Mouse (Mus musculus): ENCODE results near the gene Adam15. TPM values are rescaled to one million over a fixed set of nuclear protein-coding genes. Genes with fewer than 3 reads are reported as not detected.

Gene Adam15
- polyA plus RNA-seq, 1 experiment from 2014 or later = 61.1 TPM

DNA sequence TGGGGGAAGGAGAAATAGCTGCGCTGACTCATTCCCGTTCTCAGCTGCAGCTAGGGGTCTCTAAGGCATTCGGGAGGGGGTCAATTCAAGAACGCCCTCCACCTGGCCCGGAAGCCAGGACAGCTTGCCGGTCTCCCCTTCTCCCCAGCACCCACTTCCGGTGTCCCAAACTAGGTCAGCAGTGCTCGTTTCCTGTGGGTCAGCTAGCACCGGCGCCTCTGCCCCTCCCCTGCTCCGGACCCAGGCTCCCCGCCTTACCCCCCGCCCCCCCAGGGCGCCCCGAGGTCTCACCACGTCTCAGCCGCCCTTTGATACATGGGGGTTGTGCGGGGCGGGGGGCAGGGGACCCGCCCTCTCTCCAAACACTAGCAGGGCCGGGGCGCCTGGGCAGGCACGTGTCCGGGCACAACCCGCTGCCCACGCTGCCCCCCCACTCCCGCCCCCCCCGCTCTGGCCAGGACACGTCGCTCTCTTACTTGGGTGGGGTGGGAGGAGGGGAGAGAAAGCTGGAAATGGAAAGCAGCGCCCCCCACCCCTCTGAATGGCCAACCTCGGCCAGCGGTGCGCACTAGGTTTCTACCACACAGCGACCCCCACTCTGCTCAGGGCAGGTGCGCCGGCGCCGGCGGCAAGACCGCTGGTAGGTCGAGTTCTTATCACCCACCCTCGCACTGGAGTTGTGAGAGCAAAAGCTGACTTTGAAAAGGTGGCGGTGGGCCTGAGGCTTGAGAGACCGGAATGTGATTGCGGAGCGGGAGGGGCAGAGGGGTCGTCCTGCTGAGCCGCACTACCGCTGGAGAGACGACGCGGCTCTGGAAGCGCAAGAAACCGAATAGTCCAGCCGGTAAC lies 42.1 kb upstream of the Adam15 start:
- Histone ChIP-seq H3K36me3 (ENCODE audit: control insufficient read depth, insufficient read depth, low read length) (no peaks in the 10 kb centered on the region), H3K9me3 (replicated peaks; ENCODE audit: control insufficient read depth, low read length) (no peaks in the 10 kb centered on the region), H3K27ac (ENCODE audit: low read length) (peak overlapping the region; percentile 95), H3K9ac (ENCODE audit: low read length) (peak overlapping the region; percentile 90), H3K4me2 (ENCODE audit: low read depth, low read length) (peak overlapping the region; percentile 100), H3K4me3 (replicated peaks; ENCODE audit: low read length) (peak overlapping the region; percentile 81), H3K27me3 (ENCODE audit: control insufficient read depth, insufficient read depth, low read length) (no peaks in the 10 kb centered on the region), H3K4me1 (ENCODE audit: control insufficient read depth, insufficient read depth, low read length) (peaks cover 48% of the 10 kb centered on the region)
- no peak for ATAC-seq (ENCODE audit: insufficient read depth, low FRiP score)
- WGBS = 0% methylated on average over 53 of the region's 56 CpGs

DNA sequence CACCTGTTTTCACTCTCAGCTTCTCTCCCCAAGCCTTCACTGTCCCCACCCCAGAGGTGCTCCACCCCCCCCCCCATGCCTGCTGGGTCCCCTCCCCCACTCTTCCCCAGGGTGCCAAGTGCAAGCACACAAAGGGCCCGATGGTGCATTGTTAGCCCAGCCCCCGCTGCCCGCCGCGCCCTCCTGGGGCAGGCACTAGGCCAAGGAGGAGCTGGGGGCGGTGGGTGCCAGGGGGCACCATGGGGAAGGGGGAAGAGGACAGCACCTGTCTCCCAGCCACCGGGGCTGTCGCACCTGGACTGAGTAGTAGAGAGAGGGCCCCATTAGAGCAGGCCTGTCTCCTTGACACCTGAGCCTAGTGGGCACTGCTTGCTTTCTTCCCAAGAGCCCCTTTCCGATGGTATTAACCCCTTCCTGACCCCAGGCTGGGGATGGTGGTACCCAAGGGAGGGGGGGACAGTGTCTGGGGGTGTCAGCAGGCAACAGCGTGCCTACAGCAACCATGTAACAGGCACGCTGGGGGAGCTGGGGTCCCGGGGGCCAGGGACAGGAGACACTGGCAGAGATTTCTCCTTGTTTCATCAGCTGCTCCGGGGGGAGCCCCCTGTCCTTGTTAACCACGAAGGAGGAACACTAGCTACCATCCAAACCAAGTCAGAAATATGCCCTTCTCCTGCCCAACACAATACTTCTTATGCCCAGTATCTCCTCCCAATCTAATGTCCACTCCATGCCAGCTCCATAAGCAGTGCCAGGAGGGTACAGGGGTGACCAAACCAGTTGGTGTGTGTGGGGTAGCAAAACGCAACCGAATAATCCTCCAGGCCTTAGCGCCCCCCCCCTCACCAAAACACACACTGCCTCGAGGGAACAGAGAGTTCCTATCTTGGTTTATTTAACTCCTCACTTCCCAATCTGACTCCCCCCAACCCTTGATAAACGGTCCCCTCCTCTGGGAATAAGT lies 41.2 kb upstream of the Adam15 start:
- Histone ChIP-seq H3K27ac (ENCODE audit: low read length) (peak overlapping the region; percentile 95), H3K4me1 (ENCODE audit: control insufficient read depth, insufficient read depth, low read length) (peaks cover 51% of the 10 kb centered on the region), H3K9me3 (replicated peaks; ENCODE audit: control insufficient read depth, low read length) (no peaks in the 10 kb centered on the region), H3K27me3 (ENCODE audit: control insufficient read depth, insufficient read depth, low read length) (no peaks in the 10 kb centered on the region), H3K4me2 (ENCODE audit: low read depth, low read length) (peak overlapping the region; percentile 100), H3K36me3 (ENCODE audit: control insufficient read depth, insufficient read depth, low read length) (no peaks in the 10 kb centered on the region), H3K4me3 (replicated peaks; ENCODE audit: low read length) (peak overlapping the region; percentile 81), H3K9ac (ENCODE audit: low read length) (peak overlapping the region; percentile 90)
- ATAC-seq (ENCODE audit: insufficient read depth, low FRiP score) = no peak
- WGBS = 11% methylated on average over 19 of the region's 19 CpGs

DNA sequence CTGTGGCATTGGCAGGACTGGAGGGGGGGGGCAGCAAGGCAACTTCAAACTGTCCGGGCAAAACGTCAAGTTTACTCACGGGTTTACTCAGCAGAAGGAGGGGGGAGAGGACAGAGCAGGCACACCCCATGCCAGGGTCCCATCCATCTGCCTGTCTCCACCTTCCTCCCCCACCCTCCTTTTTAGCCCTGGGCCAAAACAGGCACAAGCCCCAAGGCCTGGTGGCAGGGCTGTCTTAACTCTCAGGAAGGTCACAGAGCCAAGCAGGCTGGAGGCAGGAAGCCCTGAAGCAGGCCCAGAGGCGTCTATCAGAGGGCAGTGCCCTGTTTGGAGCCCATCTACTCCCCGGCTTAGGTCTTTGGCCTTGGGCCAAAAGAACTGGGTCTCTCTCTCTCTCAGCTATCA lies 40.3 kb upstream of the Adam15 start:
- 30% methylated on average over 5 of the region's 5 CpGs for WGBS
- Histone ChIP-seq H3K27me3 (ENCODE audit: control insufficient read depth, insufficient read depth, low read length) (no peaks in the 10 kb centered on the region), H3K27ac (ENCODE audit: low read length) (peak overlapping the region; percentile 95), H3K4me3 (replicated peaks; ENCODE audit: low read length) (peak overlapping the region; percentile 81), H3K36me3 (ENCODE audit: control insufficient read depth, insufficient read depth, low read length) (no peaks in the 10 kb centered on the region), H3K4me1 (ENCODE audit: control insufficient read depth, insufficient read depth, low read length) (peaks cover 48% of the 10 kb centered on the region), H3K9me3 (replicated peaks; ENCODE audit: control insufficient read depth, low read length) (no peaks in the 10 kb centered on the region), H3K4me2 (ENCODE audit: low read depth, low read length) (peak overlapping the region; percentile 100), H3K9ac (ENCODE audit: low read length) (peak overlapping the region; percentile 90)
- ATAC-seq (ENCODE audit: insufficient read depth, low FRiP score) = no peak

DNA sequence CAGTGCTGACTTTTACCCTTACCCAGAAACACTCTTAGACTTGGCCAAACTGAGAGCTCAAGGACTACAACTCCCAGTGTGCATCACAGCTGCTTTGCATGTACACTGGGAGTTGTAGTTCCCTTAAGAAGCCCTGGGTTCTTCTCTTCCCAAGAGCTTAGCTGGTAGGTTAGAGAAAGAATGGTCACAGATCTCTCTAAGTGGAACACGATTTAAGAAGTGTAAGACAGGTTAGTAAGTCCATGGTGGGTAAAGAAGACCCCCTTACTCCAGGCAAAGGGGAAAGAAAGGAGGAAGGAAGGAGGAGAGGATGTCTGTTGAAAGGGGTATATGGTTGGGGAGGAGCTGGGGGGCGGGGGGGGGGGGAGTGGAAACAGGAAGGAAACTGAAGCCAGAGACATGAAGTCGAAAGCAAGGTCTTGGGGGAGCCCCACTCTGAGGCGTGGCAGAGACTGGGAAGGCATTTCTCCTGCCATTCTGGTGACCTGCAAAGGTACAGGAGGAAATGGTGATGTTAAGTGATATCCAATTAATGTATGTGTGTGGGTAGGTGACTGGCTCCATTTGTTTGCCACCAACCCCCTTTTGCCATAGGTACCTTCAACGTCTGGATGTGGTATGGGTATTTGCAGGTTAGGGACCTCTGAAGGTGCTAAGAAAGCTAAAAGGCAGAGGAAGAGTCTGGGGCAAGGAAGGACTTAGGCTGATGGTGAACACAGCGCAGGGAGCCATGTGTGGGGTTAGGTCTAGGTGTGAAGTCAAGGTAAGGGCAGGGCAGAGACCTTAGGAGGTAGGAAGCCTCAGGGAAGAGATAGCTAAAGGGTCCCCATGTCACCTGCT lies 39.3 kb upstream of the Adam15 start:
- H3K9ac ChIP-seq (ENCODE audit: low read length) = no peak overlapping the region
- WGBS = 51% methylated on average over 6 of the region's 6 CpGs
- H3K27ac ChIP-seq (ENCODE audit: low read length) = peak overlapping the region; percentile 95
- no peaks in the 10 kb centered on the region for H3K9me3 ChIP-seq (replicated peaks; ENCODE audit: control insufficient read depth, low read length)
- no peaks in the 10 kb centered on the region for H3K36me3 ChIP-seq (ENCODE audit: control insufficient read depth, insufficient read depth, low read length)
- peaks cover 52% of the 10 kb centered on the region for H3K4me1 ChIP-seq (ENCODE audit: control insufficient read depth, insufficient read depth, low read length)
- no peak overlapping the region for H3K4me3 ChIP-seq (replicated peaks; ENCODE audit: low read length)
- no peaks in the 10 kb centered on the region for H3K27me3 ChIP-seq (ENCODE audit: control insufficient read depth, insufficient read depth, low read length)
- 0 out of 2 replicates have a peak overlapping the region, but pooled peaks have one; percentile 11 for H3K4me2 ChIP-seq (ENCODE audit: low read depth, low read length)
- ATAC-seq (ENCODE audit: insufficient read depth, low FRiP score) = no peak

DNA sequence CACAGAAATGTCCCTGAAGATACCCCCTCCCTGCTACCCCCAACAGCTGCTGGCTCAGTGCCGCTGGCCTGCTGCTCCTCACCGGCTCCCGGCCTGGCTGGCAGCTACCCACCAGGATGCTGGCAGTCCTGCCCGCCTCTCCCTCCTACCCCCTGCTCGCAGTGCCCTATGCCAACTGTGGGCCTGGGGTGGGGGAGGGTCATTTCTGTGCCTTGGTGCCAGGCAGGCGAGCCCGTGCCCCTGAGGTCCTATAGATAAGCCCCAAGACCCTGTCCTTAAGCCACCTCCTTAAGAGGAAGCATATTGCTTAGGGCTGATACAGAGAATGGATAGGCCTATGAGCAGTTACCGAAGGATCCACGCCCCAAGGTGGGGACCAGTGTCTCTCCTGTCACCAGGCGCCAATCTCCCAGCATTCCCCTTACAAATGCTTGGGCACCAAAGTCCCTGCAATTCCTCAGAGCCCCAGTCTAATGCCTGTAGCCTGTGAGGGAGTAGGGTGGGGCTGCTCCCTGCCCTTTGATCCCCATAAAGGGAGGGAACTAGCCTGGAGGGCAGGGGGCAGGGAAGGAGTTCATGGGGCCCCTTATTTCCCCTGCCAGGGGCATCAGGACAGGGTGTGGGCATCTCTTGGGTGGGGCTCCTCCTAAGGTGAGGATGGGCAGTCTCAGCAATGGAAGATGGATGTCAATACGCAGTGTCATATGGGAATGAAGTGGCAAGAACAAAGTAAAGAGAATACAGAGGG lies 38.5 kb upstream of the Adam15 start:
- Histone ChIP-seq H3K27me3 (ENCODE audit: control insufficient read depth, insufficient read depth, low read length) (no peaks in the 10 kb centered on the region), H3K27ac (ENCODE audit: low read length) (peak overlapping the region; percentile 95), H3K4me3 (replicated peaks; ENCODE audit: low read length) (peak overlapping the region; percentile 24), H3K4me1 (ENCODE audit: control insufficient read depth, insufficient read depth, low read length) (peaks cover 58% of the 10 kb centered on the region), H3K4me2 (ENCODE audit: low read depth, low read length) (peak overlapping the region; percentile 47), H3K9me3 (replicated peaks; ENCODE audit: control insufficient read depth, low read length) (no peaks in the 10 kb centered on the region), H3K36me3 (ENCODE audit: control insufficient read depth, insufficient read depth, low read length) (no peaks in the 10 kb centered on the region), H3K9ac (ENCODE audit: low read length) (peak overlapping the region; percentile 51)
- ATAC-seq (ENCODE audit: insufficient read depth, low FRiP score) = no peak
- 62% methylated on average over 10 of the region's 11 CpGs for WGBS

DNA sequence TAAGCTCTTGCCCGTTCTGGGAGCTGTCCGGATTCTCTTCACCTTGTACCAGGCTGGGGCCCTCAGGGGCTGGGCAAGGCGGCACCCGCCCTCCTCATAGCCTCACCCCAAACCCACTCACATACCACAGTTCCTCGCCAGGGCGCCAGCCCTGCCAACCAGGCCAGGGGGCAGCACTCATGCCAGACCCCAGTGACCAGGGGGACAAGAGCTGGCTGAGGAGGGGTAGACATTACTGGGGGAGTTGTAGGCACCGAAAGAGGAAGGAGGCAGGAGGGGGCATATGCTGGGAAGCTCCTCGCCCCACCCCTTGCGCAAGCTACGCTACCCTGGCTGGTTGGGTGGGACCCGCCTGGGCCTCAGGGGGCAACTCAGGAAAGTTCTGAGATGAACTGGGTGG lies 37.8 kb upstream of the Adam15 start:
- WGBS = 63% methylated on average over 11 of the region's 11 CpGs
- Histone ChIP-seq H3K4me1 (ENCODE audit: control insufficient read depth, insufficient read depth, low read length) (peaks cover 58% of the 10 kb centered on the region), H3K27ac (ENCODE audit: low read length) (peak overlapping the region; percentile 95), H3K4me3 (replicated peaks; ENCODE audit: low read length) (peak overlapping the region; percentile 24), H3K27me3 (ENCODE audit: control insufficient read depth, insufficient read depth, low read length) (no peaks in the 10 kb centered on the region), H3K4me2 (ENCODE audit: low read depth, low read length) (peak overlapping the region; percentile 47), H3K36me3 (ENCODE audit: control insufficient read depth, insufficient read depth, low read length) (no peaks in the 10 kb centered on the region), H3K9me3 (replicated peaks; ENCODE audit: control insufficient read depth, low read length) (no peaks in the 10 kb centered on the region), H3K9ac (ENCODE audit: low read length) (peak overlapping the region; percentile 51)
- no peak for ATAC-seq (ENCODE audit: insufficient read depth, low FRiP score)

DNA sequence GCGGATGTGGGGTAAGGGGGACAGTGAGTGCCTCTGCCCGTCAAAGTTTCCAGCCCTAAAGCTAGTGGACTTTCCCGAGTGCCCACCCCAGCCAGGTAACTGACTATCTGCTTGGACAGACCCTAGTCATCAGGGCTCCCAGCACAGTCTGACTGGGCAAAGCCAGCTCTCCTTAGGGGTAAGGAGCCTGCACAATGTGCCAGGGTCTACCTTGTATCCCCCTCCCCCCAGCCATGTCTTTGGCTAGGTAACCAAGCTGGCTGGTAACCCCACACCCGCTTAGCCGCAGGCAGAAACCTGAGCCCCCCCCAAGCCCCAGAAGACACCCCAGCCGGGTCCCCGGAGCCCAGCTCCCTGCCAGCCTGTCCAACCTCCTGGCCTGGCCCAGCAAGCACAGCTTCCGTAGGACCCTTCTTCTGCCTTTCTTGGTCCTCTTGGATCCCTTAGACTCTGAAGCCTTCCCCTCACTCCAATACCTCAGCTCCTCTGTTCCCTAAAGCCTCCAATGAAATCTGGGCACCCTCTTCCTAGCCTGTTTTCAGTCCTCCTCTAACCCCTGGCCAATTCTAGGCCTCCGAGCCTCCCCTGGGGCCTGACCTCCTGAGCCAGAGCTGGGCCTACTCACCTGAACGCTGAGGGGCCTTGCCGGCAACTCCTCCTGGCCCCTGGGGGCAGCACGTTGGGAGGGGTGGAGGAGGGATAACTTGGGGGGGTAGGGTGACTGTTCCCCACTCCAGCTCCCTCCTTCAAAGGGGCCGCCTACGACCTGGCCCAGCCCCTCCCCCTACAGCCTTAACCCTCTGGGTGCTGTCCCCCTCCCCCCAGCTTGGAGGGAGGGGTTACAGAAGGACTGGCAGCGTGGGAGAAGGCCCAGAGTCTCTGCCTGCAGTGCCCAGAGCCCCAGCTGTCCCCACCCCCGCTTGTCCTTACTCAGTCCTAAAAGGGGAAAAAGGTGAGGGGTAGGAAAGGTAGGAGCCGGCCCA lies 36.9 kb upstream of the Adam15 start:
- Histone ChIP-seq H3K4me2 (ENCODE audit: low read depth, low read length) (peak overlapping the region; percentile 47), H3K9ac (ENCODE audit: low read length) (peak overlapping the region; percentile 51), H3K9me3 (replicated peaks; ENCODE audit: control insufficient read depth, low read length) (no peaks in the 10 kb centered on the region), H3K27me3 (ENCODE audit: control insufficient read depth, insufficient read depth, low read length) (no peaks in the 10 kb centered on the region), H3K36me3 (ENCODE audit: control insufficient read depth, insufficient read depth, low read length) (no peaks in the 10 kb centered on the region), H3K4me3 (replicated peaks; ENCODE audit: low read length) (peak overlapping the region; percentile 24), H3K27ac (ENCODE audit: low read length) (peak overlapping the region; percentile 95), H3K4me1 (ENCODE audit: control insufficient read depth, insufficient read depth, low read length) (peaks cover 52% of the 10 kb centered on the region)
- WGBS = 55% methylated on average over 17 of the region's 17 CpGs
- no peak for ATAC-seq (ENCODE audit: insufficient read depth, low FRiP score)
